Mouse (Mus musculus): ENCODE results near the gene Chil1.

Gene Chil1

GRCm38 (mm10) chr1:134173081-134173480, 8.9 kb upstream of the Chil1 start:
- no peak for DNase-seq (ENCODE audit: low spot score)

- DNase-seq (ENCODE audit: low spot score): no peak
Measured at GRCm38 (mm10) chr1:134177976-134178375, 4.0 kb upstream of the Chil1 start.

- DNase-seq (ENCODE audit: low spot score): no peak
Measured at GRCm38 (mm10) chr1:134184089-134184488, 2.1 kb downstream of the Chil1 start.

GRCm38 (mm10) chr1:134188217-134188616, 6.2 kb downstream of the Chil1 start:
- DNase-seq (ENCODE audit: low spot score): no peak

- DNase-seq (ENCODE audit: low spot score): no peak
Measured at GRCm38 (mm10) chr1:134188989-134189729, 7.2 kb downstream of the Chil1 start.

GRCm38 (mm10) chr1:134191192-134191591, 9.2 kb downstream of the Chil1 start:
- DNase-seq (ENCODE audit: low spot score): no peak

GRCm38 (mm10) chr1:134192024-134192423, 10.0 kb downstream of the Chil1 start:
- DNase-seq (ENCODE audit: low spot score): no peak

- no peak for DNase-seq (ENCODE audit: low spot score)
Measured at GRCm38 (mm10) chr1:134193126-134193525, 11.2 kb downstream of the Chil1 start, which contains the start of gene Mybph. TSS of gene Mybph (plus strand) at chr1:134193448.

GRCm38 (mm10) chr1:134193674-134194197, 11.8 kb downstream of the Chil1 start:
- DNase-seq (ENCODE audit: low spot score): no peak

GRCm38 (mm10) chr1:134194298-134195022, 12.5 kb downstream of the Chil1 start:
- DNase-seq (ENCODE audit: low spot score): no peak

- no peak for DNase-seq (ENCODE audit: low spot score)
Measured at GRCm38 (mm10) chr1:134195117-134195516, 13.1 kb downstream of the Chil1 start.

GRCm38 (mm10) chr1:134195571-134195970, 13.6 kb downstream of the Chil1 start:
- no peak for DNase-seq (ENCODE audit: low spot score)

- no peak for DNase-seq (ENCODE audit: low spot score)
Measured at GRCm38 (mm10) chr1:134195979-134196378, 14.0 kb downstream of the Chil1 start.

GRCm38 (mm10) chr1:134196386-134196785, 14.4 kb downstream of the Chil1 start:
- peak; percentile 74 for DNase-seq (ENCODE audit: low spot score)

GRCm38 (mm10) chr1:134197325-134197982, 15.5 kb downstream of the Chil1 start:
- no peak for DNase-seq (ENCODE audit: low spot score)

- DNase-seq (ENCODE audit: low spot score): no peak
Measured at GRCm38 (mm10) chr1:134198197-134198995, 16.4 kb downstream of the Chil1 start.

GRCm38 (mm10) chr1:134200481-134200880, 18.5 kb downstream of the Chil1 start:
- no peak for DNase-seq (ENCODE audit: low spot score)

- DNase-seq (ENCODE audit: low spot score): no peak
Measured at GRCm38 (mm10) chr1:134200998-134201686, 19.2 kb downstream of the Chil1 start.

GRCm38 (mm10) chr1:134201751-134202420, 19.9 kb downstream of the Chil1 start:
- peak; percentile 66 for DNase-seq (ENCODE audit: low spot score)

GRCm38 (mm10) chr1:134204230-134204629, 22.3 kb downstream of the Chil1 start:
- no peak for DNase-seq (ENCODE audit: low spot score)
